Mouse (Mus musculus) hindbrain, postnatal 0 days (tissue): ENCODE results near the gene Gm1043. TPM values are rescaled to one million over a fixed set of nuclear protein-coding genes. Genes with fewer than 3 reads are reported as not detected.

ENCODE experiments used
- ATAC-seq: fragments of 200-750 bp; cut with Nextera tagmentation; 2 replicates; pipeline ENCODE4 v1.8.0; 2017; ENCODE audit warnings: mild to moderate bottlenecking, moderate TSS enrichment, moderate library complexity
- DNase-seq: peaks from one replicate; pipeline ENCODE4 v3.0.0-alpha.2; 2015; ENCODE audit warnings: low spot score
- H3K27ac ChIP-seq: fragments of 300-500 bp; sonication (generic); 2 replicates; pipeline ENCODE4 v1.5.1; 2014; ENCODE audit warnings: mild to moderate bottlenecking
- H3K27me3 ChIP-seq: fragments of 300-500 bp; sonication (generic); 2 replicates; pipeline ENCODE4 v1.6.1; 2014; ENCODE audit warnings: low read length, mixed read lengths; ENCODE audit not compliant: insufficient read depth
- H3K36me3 ChIP-seq: fragments of 300-500 bp; sonication (generic); 2 replicates; pipeline ENCODE4 v1.6.1; 2014; ENCODE audit warnings: low read length, mixed read lengths; ENCODE audit not compliant: insufficient read depth
- H3K4me1 ChIP-seq: fragments of 300-500 bp; sonication (generic); 2 replicates; pipeline ENCODE4 v1.6.1; 2014; ENCODE audit warnings: antibody characterized with exemption, low read length, mixed read lengths; ENCODE audit not compliant: insufficient read depth
- H3K4me2 ChIP-seq: fragments of 300-500 bp; sonication (generic); 2 replicates; pipeline ENCODE4 v1.6.1; 2014; ENCODE audit warnings: low read depth, mild to moderate bottlenecking, low read length, moderate library complexity, mixed read lengths
- H3K4me3 ChIP-seq: fragments of 300-500 bp; sonication (generic); 2 replicates; pipeline ENCODE4 v1.5.1; 2014; ENCODE audit warnings: low read length
- H3K9ac ChIP-seq: fragments of 300-500 bp; sonication (generic); replicated peaks from 2 replicates; pipeline ENCODE4 v1.6.1; 2014; ENCODE audit warnings: mild to moderate bottlenecking, low read length, moderate library complexity, mixed read lengths
- H3K9me3 ChIP-seq: fragments of 300-500 bp; sonication (generic); 2 replicates; pipeline ENCODE4 v1.6.1; 2016; ENCODE audit warnings: low read length, mixed read lengths
- CTCF ChIP-seq: IDR thresholded peaks from 2 replicates; pipeline ENCODE4 v1.5.1; 2016; ENCODE audit warnings: antibody characterized with exemption, control low read depth, low read depth
- WGBS: fragments of 180-500 bp; shearing (Covaris S2); extraction: QIAGEN DNeasy Blood & Tissue Kit; methylation state at CpG from one replicate; pipeline ENCODE4 v1.1.7; 2014; 5-methylcytosine and 5-hydroxymethylcytosine counted together
- polyA plus RNA-seq: library from polyadenylated mRNA; unstranded; fragments of >200 nt; fragmentation: Nextera tagmentation; extraction: Ambion mirVana; gene quantifications from 2 replicates; pipeline ENCODE4 v1.2.1, GENCODE M21; 2015
- total RNA-seq: library from RNA; depleted of rRNA; stranded (reverse); fragments of >200 nt; gene quantifications from 2 replicates; pipeline ENCODE4 v1.2.3, GENCODE M21; 2014

Gm1043 gene
- total and polyA plus RNA-seq, 2 experiments from 2014 or later: 1.7 to 20.0 TPM

DNA sequence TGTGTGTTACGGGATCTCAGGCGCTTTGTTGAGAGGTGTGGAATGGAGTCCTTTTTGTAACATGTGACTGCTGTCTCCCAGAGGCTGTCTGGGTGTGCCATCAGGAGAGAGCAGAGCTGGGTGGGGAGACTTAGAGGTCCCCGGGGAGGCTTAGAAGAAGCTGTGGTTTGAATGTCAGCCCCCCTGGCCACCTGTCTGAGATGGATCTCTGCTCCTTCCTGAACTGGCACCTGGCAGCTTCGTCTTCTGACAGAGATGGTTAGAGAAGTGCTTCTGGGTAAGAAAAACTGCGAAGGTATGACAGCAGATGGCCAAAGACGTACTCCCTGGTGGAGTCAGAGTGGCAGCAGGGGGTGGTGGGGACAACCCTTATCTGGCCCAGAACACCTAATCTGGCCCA lies 22.4 kb downstream of the Gm1043 start:
- H3K4me3 ChIP-seq: no peak overlapping the region
- H3K4me1 ChIP-seq: peaks cover 4% of the 10 kb centered on the region; the same call in 1 of the 2 replicates
- peak overlapping the region; percentile 32; the same call in 1 of the 2 replicates for H3K27ac ChIP-seq
- H3K9ac ChIP-seq: no peak overlapping the region
- 79% methylated on average over 6 of the region's 6 CpGs for WGBS
- TF ChIP-seq CTCF: no peak
- no peak overlapping the region for H3K4me2 ChIP-seq
- ATAC-seq (no peak), DNase-seq (no peak)
- H3K9me3 ChIP-seq: no peaks in the 10 kb centered on the region
- H3K36me3 ChIP-seq: no peaks in the 10 kb centered on the region
- no peaks in the 10 kb centered on the region for H3K27me3 ChIP-seq

DNA sequence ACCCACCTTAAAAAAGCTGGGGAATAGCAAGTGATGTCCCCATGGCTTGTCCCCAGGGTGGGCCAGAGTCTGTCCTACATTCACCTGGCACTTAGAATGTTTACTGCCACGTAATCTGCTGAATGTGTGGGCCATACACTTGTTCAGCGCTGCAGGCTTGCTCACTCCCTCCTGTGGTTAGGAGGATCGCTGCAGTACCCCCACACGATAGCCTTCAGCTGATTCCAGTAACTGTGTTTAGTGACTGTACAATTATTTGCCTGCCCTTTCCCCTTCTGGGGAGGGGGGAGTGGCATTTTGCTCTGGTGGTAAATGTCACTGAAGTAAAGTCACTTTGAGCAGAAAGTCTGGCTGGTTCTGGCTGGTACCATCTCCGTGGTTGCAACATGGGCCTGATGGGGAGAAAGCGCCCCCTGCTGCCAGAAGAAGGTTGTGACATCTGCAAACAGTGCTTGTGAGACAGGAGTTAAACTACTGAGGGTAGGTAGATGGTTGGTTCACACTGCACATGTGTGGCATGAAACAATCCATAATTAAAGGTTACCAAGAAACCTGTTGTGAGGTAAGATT lies 24.2 kb downstream of the Gm1043 start:
- TF ChIP-seq CTCF: peak; percentile 90
- WGBS: 25% methylated on average over 6 of the region's 6 CpGs
- no peak overlapping the region for H3K9ac ChIP-seq
- H3K4me1 ChIP-seq: peaks cover 4% of the 10 kb centered on the region; the same call in 1 of the 2 replicates
- H3K27ac ChIP-seq: no peak overlapping the region
- ATAC-seq (peak; percentile 59), DNase-seq (peak; percentile 84)
- no peaks in the 10 kb centered on the region for H3K9me3 ChIP-seq
- no peak overlapping the region for H3K4me2 ChIP-seq
- H3K27me3 ChIP-seq: no peaks in the 10 kb centered on the region
- no peaks in the 10 kb centered on the region for H3K36me3 ChIP-seq
- H3K4me3 ChIP-seq: no peak overlapping the region

DNA sequence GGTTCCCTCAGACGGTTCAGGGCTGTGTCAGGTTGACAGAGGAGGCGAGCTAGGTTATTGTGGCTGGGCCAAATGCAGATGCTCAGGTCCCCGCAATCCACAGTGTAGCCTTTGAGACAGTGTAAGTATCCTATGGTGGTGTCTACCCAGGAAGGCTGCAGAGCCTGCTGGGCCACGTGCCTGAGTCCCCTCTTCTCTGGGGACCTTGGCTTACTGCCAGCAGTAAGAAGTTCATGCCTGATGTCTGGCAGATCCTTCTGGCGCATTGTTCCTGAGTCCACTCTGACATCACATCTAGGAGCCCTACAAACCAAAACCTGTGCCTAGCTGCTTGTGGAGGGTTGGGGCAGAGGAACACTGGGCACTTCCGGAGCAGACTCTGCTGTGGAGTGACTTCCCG lies 27.2 kb downstream of the Gm1043 start:
- ATAC-seq: no peak
- Histone ChIP-seq H3K4me2 (no peak overlapping the region), H3K9me3 (no peaks in the 10 kb centered on the region), H3K4me1 (no peaks in the 10 kb centered on the region), H3K27me3 (no peaks in the 10 kb centered on the region), H3K27ac (no peak overlapping the region), H3K36me3 (no peaks in the 10 kb centered on the region), H3K9ac (no peak overlapping the region), H3K4me3 (no peak overlapping the region)
- 54% methylated on average over 7 of the region's 7 CpGs for WGBS
- DNase-seq: no peak
- TF ChIP-seq CTCF: no peak

DNA sequence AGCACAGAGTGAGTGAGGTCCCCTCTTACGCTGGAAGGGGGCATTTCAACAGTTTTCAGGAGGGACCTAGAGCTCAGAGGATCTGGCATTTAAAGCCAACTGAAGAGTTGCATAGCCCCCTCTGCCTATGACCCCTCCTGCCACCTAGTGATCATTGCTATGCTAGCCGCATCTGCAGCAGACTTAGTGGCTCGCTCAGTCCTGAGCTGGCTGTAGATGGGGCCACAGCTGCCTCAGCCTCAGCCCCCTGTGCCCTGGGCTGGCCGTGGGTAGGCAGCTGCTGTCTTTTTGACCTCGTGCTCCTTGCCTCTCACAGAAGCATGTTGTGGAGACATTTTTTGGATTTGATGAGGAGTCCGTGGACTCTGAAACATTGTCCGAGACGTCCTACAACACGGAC lies 32.0 kb downstream of the Gm1043 start:
- DNase-seq: peak; percentile 60
- no peaks in the 10 kb centered on the region for H3K27me3 ChIP-seq
- TF ChIP-seq CTCF: peak; percentile 60
- H3K4me2 ChIP-seq: no peak overlapping the region
- no peak overlapping the region for H3K4me3 ChIP-seq
- no peaks in the 10 kb centered on the region for H3K36me3 ChIP-seq
- H3K9ac ChIP-seq: no peak overlapping the region
- no peaks in the 10 kb centered on the region for H3K9me3 ChIP-seq
- no peaks in the 10 kb centered on the region for H3K4me1 ChIP-seq
- ATAC-seq: 0 out of 2 replicates have a peak, but pooled peaks have one; percentile 29
- WGBS: 55% methylated on average over 9 of the region's 9 CpGs
- H3K27ac ChIP-seq: no peak overlapping the region

DNA sequence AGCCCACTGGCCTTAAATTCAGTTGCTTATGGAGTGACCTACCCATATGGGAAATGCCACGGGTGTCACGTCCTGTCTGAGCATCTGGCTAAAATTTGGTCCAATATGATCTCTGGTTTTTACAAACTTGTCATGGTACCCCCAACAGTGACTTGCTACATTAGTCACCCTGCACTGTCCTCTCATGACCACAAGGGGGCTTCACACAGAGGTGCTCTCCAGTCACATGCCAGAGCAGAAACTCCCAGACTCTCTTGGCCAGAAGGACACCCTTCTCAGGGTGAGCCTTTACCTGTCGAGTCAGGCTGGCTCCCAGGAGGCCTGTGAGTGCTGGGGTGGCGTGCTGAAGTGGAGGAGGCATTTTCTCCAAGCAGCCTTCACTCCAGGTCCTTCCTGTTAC lies 33.1 kb downstream of the Gm1043 start:
- Histone ChIP-seq H3K27ac (no peak overlapping the region), H3K9ac (no peak overlapping the region), H3K4me3 (no peak overlapping the region), H3K36me3 (no peaks in the 10 kb centered on the region), H3K4me1 (no peaks in the 10 kb centered on the region), H3K9me3 (no peaks in the 10 kb centered on the region), H3K4me2 (no peak overlapping the region), H3K27me3 (no peaks in the 10 kb centered on the region)
- ATAC-seq (no peak), DNase-seq (peak; percentile 82)
- WGBS: 42% methylated on average over 4 of the region's 4 CpGs
- peak; percentile 93 for TF ChIP-seq CTCF

DNA sequence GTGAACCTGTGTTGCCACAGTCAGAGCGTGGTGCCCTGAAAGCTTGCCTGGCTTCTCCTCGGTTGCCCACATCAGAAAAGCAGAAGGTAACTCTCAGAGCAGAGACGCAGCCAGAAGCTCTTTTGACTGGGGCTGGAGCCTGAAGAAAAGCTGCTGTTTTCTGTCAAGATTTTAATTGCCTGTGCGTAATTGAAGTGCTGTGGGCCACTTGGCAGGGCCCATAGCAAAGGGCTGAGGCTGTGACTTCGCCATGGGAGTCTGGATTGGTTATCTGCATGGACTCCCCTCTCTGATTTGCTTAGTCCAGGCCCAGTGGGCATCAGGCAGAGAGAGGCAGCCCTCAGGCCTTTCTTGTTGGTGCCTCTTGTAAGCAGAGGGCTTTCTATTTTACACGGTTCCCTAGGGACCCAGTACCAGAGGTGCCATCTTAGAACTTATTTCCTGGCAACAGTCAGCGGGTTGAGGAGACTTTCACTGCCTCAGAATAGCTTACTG lies 36.1 kb downstream of the Gm1043 start:
- DNase-seq: peak; percentile 22
- no peaks in the 10 kb centered on the region for H3K4me1 ChIP-seq
- TF ChIP-seq CTCF: no peak
- no peak; the same call in 1 of the 2 replicates for ATAC-seq
- H3K9me3 ChIP-seq: no peaks in the 10 kb centered on the region
- WGBS: 47% methylated on average over 7 of the region's 7 CpGs
- no peak overlapping the region for H3K4me3 ChIP-seq
- peaks cover 5% of the 10 kb centered on the region; the same call in 1 of the 2 replicates for H3K36me3 ChIP-seq
- H3K9ac ChIP-seq: no peak overlapping the region
- no peaks in the 10 kb centered on the region for H3K27me3 ChIP-seq
- H3K4me2 ChIP-seq: no peak overlapping the region
- H3K27ac ChIP-seq: no peak overlapping the region

DNA sequence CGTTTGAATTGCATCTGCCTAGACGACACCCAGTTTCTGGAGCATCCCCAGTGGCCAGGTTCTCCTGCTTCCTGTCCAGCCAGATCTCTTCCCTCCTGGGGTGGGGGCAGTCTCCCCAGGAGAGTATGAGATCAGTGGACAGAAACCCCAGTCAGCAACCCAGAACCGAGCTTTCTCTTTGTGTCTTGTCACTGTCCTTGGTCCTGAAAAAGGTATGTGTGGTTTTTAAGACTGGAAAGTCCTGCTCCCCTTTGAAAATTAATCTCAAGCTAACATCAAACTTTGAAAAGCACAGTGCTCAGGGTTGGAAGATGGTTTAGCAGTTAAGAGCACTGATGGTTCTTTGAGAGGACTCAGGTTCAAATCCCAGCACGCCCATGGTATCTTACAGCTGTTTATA lies 46.7 kb downstream of the Gm1043 start:
- H3K9ac ChIP-seq: no peak overlapping the region
- no peak overlapping the region for H3K27ac ChIP-seq
- ATAC-seq (no peak), DNase-seq (peak; percentile 20)
- no peaks in the 10 kb centered on the region for H3K4me1 ChIP-seq
- 57% methylated on average over 4 of the region's 4 CpGs for WGBS
- no peaks in the 10 kb centered on the region for H3K27me3 ChIP-seq
- no peak for TF ChIP-seq CTCF
- H3K4me3 ChIP-seq: no peak overlapping the region
- no peak overlapping the region for H3K4me2 ChIP-seq
- no peaks in the 10 kb centered on the region for H3K9me3 ChIP-seq
- H3K36me3 ChIP-seq: no peaks in the 10 kb centered on the region; the same call in 1 of the 2 replicates
